Mouse (Mus musculus): ENCODE results near the gene Ptgfrn. TPM values are rescaled to one million over a fixed set of nuclear protein-coding genes. Genes with fewer than 3 reads are reported as not detected.

The Ptgfrn gene
- polyA plus RNA-seq, 1 experiment from 2014 or later: 8.8 TPM

- Histone ChIP-seq H3K27ac (ENCODE audit: low read depth) (no peak overlapping the region), H3K9ac (ENCODE audit: low read length) (no peak overlapping the region), H3K9me3 (ENCODE audit: control insufficient read depth, low read length) (no peaks in the 10 kb centered on the region), H3K4me1 (replicated peaks; ENCODE audit: control insufficient read depth, insufficient read depth, low read length) (no peaks in the 10 kb centered on the region), H3K4me2 (ENCODE audit: low read length) (no peak overlapping the region), H3K27me3 (replicated peaks; ENCODE audit: control insufficient read depth, insufficient read depth, low read length) (no peaks in the 10 kb centered on the region), H3K4me3 (ENCODE audit: low read depth, low read length) (no peak overlapping the region), H3K36me3 (ENCODE audit: control insufficient read depth, insufficient read depth, low read length) (no peaks in the 10 kb centered on the region)
- no peak for DNase-seq (ENCODE audit: low spot score)
- ATAC-seq (replicated peaks; ENCODE audit: low FRiP score, low TSS enrichment, low read depth): no peak
- WGBS: 77% methylated on average over 8 of the region's 8 CpGs
Measured at GRCm38 (mm10) chr3:101141864-101142263, 31.8 kb upstream of the Ptgfrn start.

DNA sequence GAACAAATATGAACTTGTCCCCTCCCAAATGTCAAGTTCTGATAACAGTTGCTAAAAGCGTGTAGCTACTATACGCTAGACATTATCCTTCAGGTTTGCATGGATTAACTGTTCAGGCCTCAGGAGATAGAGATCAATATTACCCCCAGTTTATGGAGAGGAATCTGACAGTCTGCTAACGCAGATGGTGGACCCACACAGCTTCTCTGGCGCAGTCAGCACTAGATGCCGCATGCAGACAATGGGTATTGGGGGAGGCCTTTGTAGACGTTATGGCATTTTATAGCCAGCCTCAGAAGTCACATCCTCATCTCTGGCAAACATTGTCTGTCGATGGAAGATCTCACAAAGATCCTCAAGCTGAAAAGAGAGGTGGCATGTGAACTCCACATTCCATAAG is 29.9 kb upstream of the Ptgfrn start:
- WGBS: 86% methylated on average over 7 of the region's 7 CpGs

GRCm38 (mm10) chr3:101136483-101136882 is 26.4 kb upstream of the Ptgfrn start:
- DNase-seq (ENCODE audit: low spot score) (no peak), ATAC-seq (replicated peaks; ENCODE audit: low FRiP score, low TSS enrichment, low read depth) (no peak)
- no peaks in the 10 kb centered on the region for H3K27me3 ChIP-seq (replicated peaks; ENCODE audit: control insufficient read depth, insufficient read depth, low read length)
- H3K4me2 ChIP-seq (ENCODE audit: low read length): no peak overlapping the region
- H3K36me3 ChIP-seq (ENCODE audit: control insufficient read depth, insufficient read depth, low read length): no peaks in the 10 kb centered on the region
- H3K9ac ChIP-seq (ENCODE audit: low read length): no peak overlapping the region
- 0 out of 2 replicates have a peak, but pooled peaks cover 2% of the 10 kb centered on the region for H3K4me1 ChIP-seq (replicated peaks; ENCODE audit: control insufficient read depth, insufficient read depth, low read length)
- no peaks in the 10 kb centered on the region for H3K9me3 ChIP-seq (ENCODE audit: control insufficient read depth, low read length)
- 33% methylated on average over 11 of the region's 11 CpGs for WGBS
- H3K27ac ChIP-seq (ENCODE audit: low read depth): no peak overlapping the region
- H3K4me3 ChIP-seq (ENCODE audit: low read depth, low read length): no peak overlapping the region

More for the DNA sequence above, 29.9 kb upstream of the Ptgfrn start:
- no peak for DNase-seq (ENCODE audit: low spot score)
- H3K9ac ChIP-seq (ENCODE audit: low read length): no peak overlapping the region
- no peak for ATAC-seq (replicated peaks; ENCODE audit: low FRiP score, low TSS enrichment, low read depth)
- H3K36me3 ChIP-seq (ENCODE audit: control insufficient read depth, insufficient read depth, low read length): no peaks in the 10 kb centered on the region
- no peak overlapping the region for H3K27ac ChIP-seq (ENCODE audit: low read depth)
- no peak overlapping the region for H3K4me2 ChIP-seq (ENCODE audit: low read length)
- 0 out of 2 replicates have a peak, but pooled peaks cover 2% of the 10 kb centered on the region for H3K4me1 ChIP-seq (replicated peaks; ENCODE audit: control insufficient read depth, insufficient read depth, low read length)
- no peaks in the 10 kb centered on the region for H3K27me3 ChIP-seq (replicated peaks; ENCODE audit: control insufficient read depth, insufficient read depth, low read length)
- H3K9me3 ChIP-seq (ENCODE audit: control insufficient read depth, low read length): no peaks in the 10 kb centered on the region
- H3K4me3 ChIP-seq (ENCODE audit: low read depth, low read length): no peak overlapping the region

- ATAC-seq (replicated peaks; ENCODE audit: low FRiP score, low TSS enrichment, low read depth) (no peak), DNase-seq (ENCODE audit: low spot score) (no peak)
- Histone ChIP-seq H3K4me1 (replicated peaks; ENCODE audit: control insufficient read depth, insufficient read depth, low read length) (peaks cover 10% of the 10 kb centered on the region), H3K27ac (ENCODE audit: low read depth) (no peak overlapping the region), H3K36me3 (ENCODE audit: control insufficient read depth, insufficient read depth, low read length) (no peaks in the 10 kb centered on the region), H3K27me3 (replicated peaks; ENCODE audit: control insufficient read depth, insufficient read depth, low read length) (no peaks in the 10 kb centered on the region), H3K4me3 (ENCODE audit: low read depth, low read length) (no peak overlapping the region), H3K4me2 (ENCODE audit: low read length) (no peak overlapping the region), H3K9ac (ENCODE audit: low read length) (no peak overlapping the region), H3K9me3 (ENCODE audit: control insufficient read depth, low read length) (no peaks in the 10 kb centered on the region)
- WGBS: 95% methylated on average over 9 of the region's 9 CpGs
Measured at GRCm38 (mm10) chr3:101134861-101135260, 24.8 kb upstream of the Ptgfrn start.

DNA sequence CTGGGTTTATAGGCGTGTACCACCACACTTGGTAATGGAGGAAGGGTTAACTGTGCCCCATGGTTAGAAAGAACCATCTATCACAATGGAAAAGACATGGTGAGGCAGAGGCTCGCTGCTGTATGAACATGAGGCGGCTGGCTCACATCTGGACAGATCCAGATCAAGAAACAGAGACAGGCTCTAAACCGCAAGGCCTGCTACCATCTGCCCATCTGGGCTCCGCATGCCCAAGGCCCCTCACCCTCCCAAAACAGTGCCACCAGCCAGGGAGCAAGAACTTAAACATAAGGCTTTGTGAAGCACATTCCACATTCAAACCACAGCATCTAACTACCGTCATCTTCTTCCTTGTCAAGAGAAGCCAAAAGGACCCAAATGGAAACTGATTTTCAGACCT is 22.9 kb upstream of the Ptgfrn start:
- ATAC-seq (replicated peaks; ENCODE audit: low FRiP score, low TSS enrichment, low read depth) (no peak), DNase-seq (ENCODE audit: low spot score) (peak; percentile 47)
- Histone ChIP-seq H3K27ac (ENCODE audit: low read depth) (no peak overlapping the region), H3K9ac (ENCODE audit: low read length) (no peak overlapping the region), H3K4me1 (replicated peaks; ENCODE audit: control insufficient read depth, insufficient read depth, low read length) (peaks cover 10% of the 10 kb centered on the region), H3K36me3 (ENCODE audit: control insufficient read depth, insufficient read depth, low read length) (no peaks in the 10 kb centered on the region), H3K27me3 (replicated peaks; ENCODE audit: control insufficient read depth, insufficient read depth, low read length) (no peaks in the 10 kb centered on the region), H3K4me3 (ENCODE audit: low read depth, low read length) (no peak overlapping the region), H3K4me2 (ENCODE audit: low read length) (no peak overlapping the region), H3K9me3 (ENCODE audit: control insufficient read depth, low read length) (no peaks in the 10 kb centered on the region)
- 89% methylated on average over 6 of the region's 6 CpGs for WGBS

- no peaks in the 10 kb centered on the region for H3K9me3 ChIP-seq (ENCODE audit: control insufficient read depth, low read length)
- 78% methylated on average over 5 of the region's 5 CpGs for WGBS
- peak; percentile 53 for DNase-seq (ENCODE audit: low spot score)
- no peak overlapping the region for H3K27ac ChIP-seq (ENCODE audit: low read depth)
- peaks cover 10% of the 10 kb centered on the region for H3K4me1 ChIP-seq (replicated peaks; ENCODE audit: control insufficient read depth, insufficient read depth, low read length)
- no peak overlapping the region for H3K4me3 ChIP-seq (ENCODE audit: low read depth, low read length)
- H3K9ac ChIP-seq (ENCODE audit: low read length): no peak overlapping the region
- ATAC-seq (replicated peaks; ENCODE audit: low FRiP score, low TSS enrichment, low read depth): no peak
- no peaks in the 10 kb centered on the region for H3K27me3 ChIP-seq (replicated peaks; ENCODE audit: control insufficient read depth, insufficient read depth, low read length)
- H3K4me2 ChIP-seq (ENCODE audit: low read length): no peak overlapping the region
- no peaks in the 10 kb centered on the region for H3K36me3 ChIP-seq (ENCODE audit: control insufficient read depth, insufficient read depth, low read length)
Measured at GRCm38 (mm10) chr3:101131772-101132171, 21.7 kb upstream of the Ptgfrn start.

GRCm38 (mm10) chr3:101130526-101130925 is 20.4 kb upstream of the Ptgfrn start:
- peak overlapping the region; percentile 46 for H3K4me2 ChIP-seq (ENCODE audit: low read length)
- H3K4me1 ChIP-seq (replicated peaks; ENCODE audit: control insufficient read depth, insufficient read depth, low read length): peaks cover 8% of the 10 kb centered on the region
- 2% methylated on average over 11 of the region's 11 CpGs for WGBS
- no peaks in the 10 kb centered on the region for H3K9me3 ChIP-seq (ENCODE audit: control insufficient read depth, low read length)
- H3K36me3 ChIP-seq (ENCODE audit: control insufficient read depth, insufficient read depth, low read length): no peaks in the 10 kb centered on the region
- no peak overlapping the region for H3K9ac ChIP-seq (ENCODE audit: low read length)
- no peak overlapping the region for H3K4me3 ChIP-seq (ENCODE audit: low read depth, low read length)
- H3K27me3 ChIP-seq (replicated peaks; ENCODE audit: control insufficient read depth, insufficient read depth, low read length): no peaks in the 10 kb centered on the region
- H3K27ac ChIP-seq (ENCODE audit: low read depth): no peak overlapping the region
- peak; percentile 74 for DNase-seq (ENCODE audit: low spot score)
- ATAC-seq (replicated peaks; ENCODE audit: low FRiP score, low TSS enrichment, low read depth): peak; percentile 62

DNA sequence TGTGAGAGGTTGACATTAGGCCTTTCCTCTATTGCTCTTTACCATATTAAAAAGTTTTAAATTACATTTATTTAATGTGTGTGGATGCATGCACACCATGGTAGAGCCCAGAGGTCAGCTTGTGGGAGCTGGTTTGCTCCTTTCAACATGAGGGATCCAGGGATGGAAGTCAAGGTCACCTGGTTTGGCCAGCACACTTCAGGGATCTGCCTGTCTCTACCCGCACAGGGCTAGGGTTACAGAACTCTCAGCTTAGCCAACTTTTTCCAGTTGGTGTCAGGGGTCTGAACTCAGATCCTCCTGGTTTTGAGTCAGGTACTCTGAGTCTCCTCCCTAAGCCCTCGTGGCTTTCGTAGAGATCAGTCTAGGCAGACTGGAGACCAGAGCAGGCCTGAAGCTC is 19.5 kb upstream of the Ptgfrn start:
- no peak overlapping the region for H3K9ac ChIP-seq (ENCODE audit: low read length)
- WGBS: 75% methylated on average over 3 of the region's 3 CpGs
- H3K4me2 ChIP-seq (ENCODE audit: low read length): no peak overlapping the region
- no peak overlapping the region for H3K4me3 ChIP-seq (ENCODE audit: low read depth, low read length)
- DNase-seq (ENCODE audit: low spot score): peak; percentile 16
- no peak for ATAC-seq (replicated peaks; ENCODE audit: low FRiP score, low TSS enrichment, low read depth)
- H3K9me3 ChIP-seq (ENCODE audit: control insufficient read depth, low read length): no peaks in the 10 kb centered on the region
- H3K36me3 ChIP-seq (ENCODE audit: control insufficient read depth, insufficient read depth, low read length): no peaks in the 10 kb centered on the region
- no peak overlapping the region for H3K27ac ChIP-seq (ENCODE audit: low read depth)
- no peaks in the 10 kb centered on the region for H3K27me3 ChIP-seq (replicated peaks; ENCODE audit: control insufficient read depth, insufficient read depth, low read length)
- peaks cover 8% of the 10 kb centered on the region for H3K4me1 ChIP-seq (replicated peaks; ENCODE audit: control insufficient read depth, insufficient read depth, low read length)

- no peak overlapping the region for H3K4me2 ChIP-seq (ENCODE audit: low read length)
- no peaks in the 10 kb centered on the region for H3K27me3 ChIP-seq (replicated peaks; ENCODE audit: control insufficient read depth, insufficient read depth, low read length)
- H3K36me3 ChIP-seq (ENCODE audit: control insufficient read depth, insufficient read depth, low read length): no peaks in the 10 kb centered on the region
- ATAC-seq (replicated peaks; ENCODE audit: low FRiP score, low TSS enrichment, low read depth) (no peak), DNase-seq (ENCODE audit: low spot score) (peak; percentile 46)
- H3K9me3 ChIP-seq (ENCODE audit: control insufficient read depth, low read length): no peaks in the 10 kb centered on the region
- H3K27ac ChIP-seq (ENCODE audit: low read depth): no peak overlapping the region
- H3K9ac ChIP-seq (ENCODE audit: low read length): no peak overlapping the region
- peaks cover 8% of the 10 kb centered on the region for H3K4me1 ChIP-seq (replicated peaks; ENCODE audit: control insufficient read depth, insufficient read depth, low read length)
- no peak overlapping the region for H3K4me3 ChIP-seq (ENCODE audit: low read depth, low read length)
Measured at GRCm38 (mm10) chr3:101129090-101129489, 19.0 kb upstream of the Ptgfrn start.
